Mouse (Mus musculus): Measurements from ENCODE around the gene St7. TPM values are rescaled to one million over a fixed set of nuclear protein-coding genes. Genes with fewer than 3 reads are reported as not detected.

Gene St7
- total RNA-seq, 4 experiments from 2014 or later = 27.5 to 41.4 (median 34.8) TPM

- peak in 1 of 2 experiments; percentile 85 for DNase-seq (ENCODE audit: low spot score in 2 of 2)
These were observed 71.4 kb downstream of the St7 start for GRCm38 (mm10) chr6:17763963-17764659.

GRCm38 (mm10) chr6:17764660-17764998 lies 71.9 kb downstream of the St7 start:
- no peak for DNase-seq (ENCODE audit: low spot score in 2 of 2)

DNA sequence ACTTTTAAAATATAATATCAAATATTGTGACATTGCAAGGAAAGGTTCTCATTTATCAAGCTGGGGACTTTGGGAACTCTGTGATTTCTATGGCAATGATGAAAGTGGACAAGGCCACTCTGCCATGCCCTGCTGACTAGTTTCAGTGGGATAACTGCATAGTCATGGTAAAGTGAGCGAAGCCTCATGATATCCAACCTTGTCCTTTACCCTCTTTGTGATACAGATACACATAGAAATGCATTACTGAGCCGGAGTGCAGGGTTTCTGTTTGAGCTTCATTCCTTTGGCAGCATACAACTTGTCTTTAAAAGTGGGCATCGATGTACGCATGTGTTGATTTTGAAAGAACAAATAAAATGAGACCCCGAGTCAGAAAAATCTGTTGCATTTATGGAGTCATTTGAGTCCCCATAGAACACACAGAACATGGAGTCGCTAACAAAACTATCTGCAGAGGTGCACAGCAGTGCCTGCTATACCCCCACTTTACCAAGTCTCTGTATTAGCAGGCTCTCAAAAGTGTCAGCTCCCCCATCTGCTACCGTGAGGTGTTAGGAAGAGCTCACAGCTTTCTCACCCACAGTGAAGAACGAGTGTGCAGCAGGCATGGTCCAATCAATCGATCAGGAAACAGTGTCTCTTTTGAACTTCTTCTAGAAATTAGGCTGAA lies 77.4 kb downstream of the St7 start:
- DNase-seq (ENCODE audit: low spot score in 2 of 2) = no peak

DNA sequence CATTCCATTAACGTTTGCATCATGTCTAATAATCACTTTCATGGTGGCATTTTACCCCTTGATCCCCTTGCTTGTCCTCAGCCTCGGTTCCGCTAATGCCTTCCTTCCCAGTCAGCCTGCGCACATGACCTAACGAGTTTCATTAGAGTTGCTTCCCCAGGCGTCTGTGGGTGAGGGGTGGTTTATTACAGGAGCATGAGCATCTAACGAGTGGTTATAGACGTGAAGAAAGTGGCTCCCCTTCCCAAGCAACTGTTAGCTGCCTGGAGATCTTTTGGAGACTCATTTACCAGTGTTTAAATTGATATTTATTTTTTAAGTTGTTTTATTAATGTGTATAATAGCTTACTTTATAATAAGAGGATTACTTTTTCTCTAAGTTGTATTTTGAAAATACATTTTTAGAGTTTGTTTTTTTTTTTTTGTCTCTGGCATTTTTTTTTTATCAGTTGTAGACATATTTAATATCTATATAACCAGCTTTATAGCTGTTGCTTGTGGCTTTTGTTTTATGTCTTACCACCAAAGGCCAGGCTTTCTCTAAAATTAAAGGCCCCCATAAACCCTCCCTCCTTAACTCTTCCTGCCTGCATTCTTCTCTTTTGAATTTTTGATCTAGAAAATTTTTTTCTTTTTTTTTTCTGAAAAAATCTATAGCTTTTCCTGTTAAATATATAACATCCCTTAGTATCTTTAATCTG lies 78.1 kb downstream of the St7 start:
- DNase-seq (ENCODE audit: low spot score in 2 of 2) = no peak

DNA sequence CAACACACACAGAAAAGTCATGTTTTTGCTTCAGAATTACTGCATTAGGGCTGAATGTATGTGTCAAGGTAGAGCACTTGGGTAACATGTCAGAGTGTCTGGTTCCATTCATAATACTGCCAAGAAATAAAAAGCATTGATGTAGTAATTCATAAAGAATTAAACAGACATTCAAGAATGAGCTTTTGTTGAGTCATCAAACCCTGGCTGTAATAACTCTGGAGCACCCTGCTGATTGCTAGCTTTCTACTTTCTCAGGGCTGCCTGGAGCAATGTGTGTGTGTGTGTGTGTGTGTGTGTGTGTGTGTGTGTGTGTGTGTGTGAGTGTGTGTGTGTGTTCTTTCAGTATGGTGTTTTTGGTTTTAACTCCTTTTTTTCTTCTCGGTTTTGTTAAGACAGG lies 78.7 kb downstream of the St7 start:
- DNase-seq (ENCODE audit: low spot score in 2 of 2) = no peak

DNA sequence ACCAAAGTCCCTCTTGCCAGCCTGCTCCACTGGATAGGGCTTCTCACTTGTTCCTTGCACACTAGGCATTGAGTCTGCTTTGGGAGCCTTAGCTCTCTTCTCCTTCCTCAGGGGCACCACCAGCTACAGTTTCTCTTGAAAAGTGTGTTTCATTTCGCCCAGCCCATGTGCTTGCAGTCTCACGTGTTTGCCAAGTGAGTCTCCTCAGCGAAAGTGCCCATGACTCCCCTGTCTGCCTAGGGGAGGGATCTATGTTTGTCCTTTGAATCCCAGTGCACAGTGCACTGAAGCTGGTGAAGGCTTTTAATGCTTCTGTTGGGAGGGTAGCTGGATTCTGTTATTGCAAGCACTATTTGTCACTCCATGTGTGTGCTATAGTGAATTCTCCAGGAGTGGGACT lies 79.8 kb downstream of the St7 start:
- DNase-seq (ENCODE audit: low spot score in 2 of 2) = no peak

GRCm38 (mm10) chr6:17776041-17776440 lies 83.3 kb downstream of the St7 start:
- no peak for DNase-seq (ENCODE audit: low spot score in 2 of 2)

GRCm38 (mm10) chr6:17777018-17777799 lies 84.5 kb downstream of the St7 start:
- no peak for DNase-seq (ENCODE audit: low spot score in 2 of 2)

DNA sequence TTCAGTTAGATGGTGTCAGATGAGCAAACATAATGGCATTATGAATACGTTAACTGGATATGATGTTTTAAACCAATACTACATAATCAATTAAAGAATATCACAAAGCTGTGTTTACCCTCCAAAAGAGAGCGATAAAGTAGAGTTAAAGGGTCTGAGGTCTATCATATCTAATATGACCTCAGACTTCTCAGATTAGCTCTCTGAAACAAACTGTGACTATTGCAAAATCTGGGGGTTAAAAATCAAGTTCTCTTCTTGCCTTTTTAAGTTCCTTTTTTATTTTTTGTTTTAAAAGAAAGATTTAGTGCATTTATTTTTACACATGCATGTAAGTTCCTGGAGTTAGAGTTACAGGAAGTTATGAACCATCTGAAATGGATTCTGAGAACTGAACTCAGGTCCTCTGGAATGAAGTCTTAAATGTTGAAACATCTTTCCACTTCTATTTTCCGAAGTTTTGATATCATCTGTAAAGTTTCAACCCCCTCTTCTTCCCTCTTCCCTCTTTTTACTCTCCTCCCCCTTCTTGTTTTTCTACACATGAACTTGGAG lies 86.0 kb downstream of the St7 start:
- no peak for DNase-seq (ENCODE audit: low spot score in 2 of 2)

DNA sequence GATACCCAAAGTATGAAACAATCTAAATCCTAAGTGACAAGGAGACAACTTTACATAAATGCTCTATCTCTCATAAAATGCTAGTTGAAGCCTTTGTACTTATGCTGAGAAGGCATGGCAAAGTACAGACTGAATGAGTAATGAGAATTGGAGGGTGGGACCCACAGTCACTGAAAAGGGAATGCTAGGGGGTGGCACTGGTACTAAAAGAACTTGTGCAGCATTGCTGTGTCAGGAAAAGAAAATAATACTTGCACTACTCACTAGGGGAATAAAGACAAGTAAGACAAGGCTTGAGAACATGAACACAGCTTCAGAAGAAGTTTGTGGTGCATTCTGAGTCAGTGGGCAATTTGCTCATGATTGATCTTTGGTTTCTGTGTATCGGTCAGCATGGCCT lies 90.8 kb downstream of the St7 start:
- DNase-seq (ENCODE audit: low spot score in 2 of 2) = no peak

DNA sequence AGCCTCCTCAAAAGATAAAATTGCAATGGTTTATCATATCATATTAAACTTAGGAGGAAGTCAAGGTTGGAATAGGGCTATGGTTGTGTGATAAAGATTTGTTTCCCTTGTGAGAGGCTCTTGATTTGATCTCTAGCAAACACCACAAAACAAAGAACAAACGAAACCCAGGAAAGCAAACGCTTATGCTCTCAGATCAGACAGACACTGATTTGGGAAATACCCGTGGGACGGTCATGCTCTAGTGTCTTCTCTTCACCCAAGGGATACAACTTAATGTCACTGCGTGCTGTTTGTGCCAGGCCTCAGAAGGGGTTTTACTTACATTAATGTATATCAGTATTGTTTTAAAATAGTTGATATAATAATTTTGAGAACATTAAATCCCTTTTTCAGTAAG lies 91.8 kb downstream of the St7 start:
- no peak for DNase-seq (ENCODE audit: low spot score in 2 of 2)

DNA sequence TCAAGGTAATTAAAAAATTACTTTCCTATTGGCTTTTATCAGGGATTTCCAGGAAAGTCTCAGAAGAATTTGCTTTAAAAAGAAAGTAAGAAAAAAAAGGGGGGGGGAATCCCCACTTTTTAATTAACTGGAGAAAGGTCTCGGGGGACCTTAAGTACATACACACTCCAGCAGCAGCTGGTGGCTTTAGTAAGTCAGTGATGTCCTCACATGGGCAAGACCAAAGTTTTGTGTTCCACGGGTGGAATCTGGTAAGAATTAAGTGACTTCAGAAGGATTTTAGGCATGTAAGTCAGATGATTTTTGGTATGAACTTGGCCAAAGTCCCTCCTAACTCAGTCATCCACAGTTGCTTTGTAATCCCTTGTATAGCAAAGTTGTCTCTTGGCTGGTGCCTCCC lies 92.5 kb downstream of the St7 start:
- no peak for DNase-seq (ENCODE audit: low spot score in 2 of 2)

DNA sequence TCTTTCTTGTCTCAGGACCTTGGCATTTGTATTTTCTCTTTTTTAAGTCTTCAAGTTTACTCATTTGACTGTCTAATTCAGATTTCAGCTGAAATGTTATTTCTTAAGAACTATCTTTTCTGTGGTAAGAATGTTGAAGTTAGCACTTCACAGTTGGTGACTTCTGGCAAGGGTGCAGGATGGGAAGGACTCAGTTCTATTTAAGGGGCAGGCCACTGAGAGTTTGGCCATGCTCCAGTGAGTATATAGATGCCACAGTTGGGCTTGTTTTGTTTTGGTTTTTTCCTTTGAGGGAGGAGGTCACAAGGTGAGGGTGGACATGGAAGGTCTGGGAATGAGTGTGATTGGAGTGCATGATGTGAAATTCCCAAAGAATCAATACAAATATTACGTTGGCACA lies 95.1 kb downstream of the St7 start:
- no peak for DNase-seq (ENCODE audit: low spot score in 2 of 2)

- no peak for DNase-seq (ENCODE audit: low spot score in 2 of 2)
These were observed 97.5 kb downstream of the St7 start for GRCm38 (mm10) chr6:17790251-17790650.

- DNase-seq (ENCODE audit: low spot score in 2 of 2) = no peak
These were observed 100.7 kb downstream of the St7 start for GRCm38 (mm10) chr6:17793471-17793870.

- DNase-seq (ENCODE audit: low spot score in 2 of 2) = no peak
These were observed 104.6 kb downstream of the St7 start for GRCm38 (mm10) chr6:17797271-17797713.

- no peak for DNase-seq (ENCODE audit: low spot score in 2 of 2)
These were observed 108.0 kb downstream of the St7 start for GRCm38 (mm10) chr6:17800694-17801093.

DNA sequence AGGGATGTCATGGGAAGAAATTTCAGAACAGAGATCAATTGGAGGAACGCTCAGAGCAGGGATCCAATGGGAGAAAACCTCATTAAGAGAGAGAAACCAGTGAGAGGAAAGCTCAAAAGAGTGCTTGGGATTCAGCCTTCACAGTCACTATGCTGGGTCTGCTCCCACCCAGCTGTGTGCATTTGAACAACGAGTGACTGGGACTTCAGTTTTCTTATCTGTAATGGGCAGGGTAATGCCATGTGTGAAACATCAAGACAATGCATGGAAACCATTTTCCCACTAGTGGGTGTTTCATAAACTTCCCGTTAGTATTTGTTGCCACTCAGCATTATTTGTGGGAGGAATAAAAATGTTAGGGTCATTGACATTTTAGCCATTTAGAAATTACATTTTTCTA lies 111.7 kb downstream of the St7 start:
- no peak for DNase-seq (ENCODE audit: low spot score in 2 of 2)

GRCm38 (mm10) chr6:17806569-17806968 lies 113.8 kb downstream of the St7 start:
- DNase-seq (ENCODE audit: low spot score in 2 of 2) = no peak

DNA sequence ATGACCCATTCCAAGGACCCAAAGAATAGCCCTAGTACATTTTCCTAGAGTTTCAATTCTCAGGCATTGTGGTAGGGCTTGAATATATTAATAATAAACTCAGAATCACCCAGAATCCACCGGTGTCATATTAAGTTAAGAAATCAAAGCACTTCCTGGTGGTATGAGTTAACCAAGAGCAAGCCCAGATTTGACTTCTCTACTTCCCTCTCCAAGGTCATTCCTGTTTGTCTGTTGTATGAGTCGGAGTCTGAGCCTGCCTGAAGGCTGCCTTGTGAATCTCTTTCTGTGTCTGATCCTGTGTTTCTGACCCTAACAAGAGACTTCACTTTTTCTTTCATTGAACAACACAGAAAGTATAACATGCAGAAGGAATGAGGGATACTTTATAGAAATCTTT lies 118.3 kb downstream of the St7 start:
- DNase-seq (ENCODE audit: low spot score in 2 of 2) = no peak

- no peak for DNase-seq (ENCODE audit: low spot score in 2 of 2)
These were observed 118.8 kb downstream of the St7 start for GRCm38 (mm10) chr6:17811531-17811930.

Data from left cerebral cortex, adult 8-10 months (tissue).